Mouse (Mus musculus) liver, embryonic 11.5 days (tissue): ENCODE measurements around the gene Hesx1. TPM values are rescaled to one million over a fixed set of nuclear protein-coding genes. Genes with fewer than 3 reads are reported as not detected.

ENCODE experiments used
- polyA plus RNA-seq: library from polyadenylated mRNA; unstranded; fragments of >200 nt; fragmentation: Nextera tagmentation; extraction: Ambion mirVana; gene quantifications from 2 replicates; pipeline ENCODE4 v1.2.1, GENCODE M21; 2014

Gene Hesx1
- polyA plus RNA-seq, 1 experiment from 2014 or later, result 18.0 TPM

Other genes starting within 250 kb of the Hesx1 start
- gene Asb14, start 99.9 kb upstream of the Hesx1 start, polyA plus RNA-seq, result not detected in 2 replicates
- 13.3 and 14.2 TPM in 2 replicates for gene Appl1, start 23.2 kb upstream of the Hesx1 start, polyA plus RNA-seq
- gene Il17rd, start 44.5 kb downstream of the Hesx1 start, polyA plus RNA-seq, result 0.69 and 0.80 TPM in 2 replicates
- gene Arhgef3, start 120.5 kb downstream of the Hesx1 start, polyA plus RNA-seq, result 6.4 and 6.8 TPM in 2 replicates